Mouse (Mus musculus): ENCODE data around the gene Srsf10. TPM values are rescaled to one million over a fixed set of nuclear protein-coding genes. Genes with fewer than 3 reads are reported as not detected.

Srsf10 gene
- total and polyA plus RNA-seq, 2 experiments from 2014 or later: 114 to 131 TPM

DNA sequence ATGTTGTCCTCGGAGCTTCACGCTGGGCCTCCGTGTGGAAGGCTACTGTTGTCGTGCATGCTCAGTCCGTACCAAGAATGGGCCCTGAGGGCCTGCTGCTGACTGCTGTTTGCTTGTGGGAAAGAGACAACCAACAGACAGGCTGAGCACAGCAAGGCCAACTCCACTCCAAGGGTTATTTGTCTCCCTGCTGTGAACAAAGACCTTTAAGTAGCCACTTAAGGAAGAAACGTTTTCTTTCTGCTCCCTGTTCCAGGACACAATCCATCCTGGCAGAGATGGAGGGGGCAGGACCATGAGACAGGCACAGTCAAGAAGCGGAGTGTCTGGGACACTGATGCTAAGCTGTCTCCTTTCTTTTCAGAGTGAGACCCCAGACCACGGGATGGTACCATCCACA lies 31.3 kb upstream of the Srsf10 start:
- Histone ChIP-seq H3K9me3 (ENCODE audit: low read length) (no peaks in the 10 kb centered on the region), H3K4me3 (ENCODE audit: low read depth, low read length) (no peak overlapping the region), H3K4me1 (ENCODE audit: insufficient read depth) (peaks cover 7% of the 10 kb centered on the region; the same call in 1 of the 2 replicates), H3K36me3 (ENCODE audit: insufficient read depth) (no peaks in the 10 kb centered on the region), H3K9ac (no peak overlapping the region), H3K27me3 (ENCODE audit: insufficient read depth, low read length) (no peaks in the 10 kb centered on the region), H3K27ac (ENCODE audit: low read depth, low read length) (no peak overlapping the region), H3K4me2 (ENCODE audit: low read depth) (no peak overlapping the region)
- TF ChIP-seq CTCF (IDR thresholded peaks at IDR 0.05; ENCODE audit: low read depth): no peak
- 39% methylated on average over 8 of the region's 8 CpGs for WGBS
- DNase-seq (no peak), ATAC-seq (no peak)

- Histone ChIP-seq H3K4me3 (ENCODE audit: low read depth, low read length) (no peak overlapping the region), H3K9me3 (ENCODE audit: low read length) (no peaks in the 10 kb centered on the region), H3K27ac (ENCODE audit: low read depth, low read length) (peak overlapping the region; percentile 66), H3K4me1 (ENCODE audit: insufficient read depth) (peaks cover 12% of the 10 kb centered on the region), H3K27me3 (ENCODE audit: insufficient read depth, low read length) (no peaks in the 10 kb centered on the region), H3K9ac (no peak overlapping the region), H3K36me3 (ENCODE audit: insufficient read depth) (no peaks in the 10 kb centered on the region), H3K4me2 (ENCODE audit: low read depth) (no peak overlapping the region)
- no peak for TF ChIP-seq CTCF (IDR thresholded peaks at IDR 0.05; ENCODE audit: low read depth)
- no peak; the same call in 1 of the 2 replicates for ATAC-seq
- DNase-seq: peak; percentile 70
- 10% methylated on average over 11 of the region's 11 CpGs for WGBS
Measured at GRCm38 (mm10) chr4:135828491-135828890, 27.1 kb upstream of the Srsf10 start.

DNA sequence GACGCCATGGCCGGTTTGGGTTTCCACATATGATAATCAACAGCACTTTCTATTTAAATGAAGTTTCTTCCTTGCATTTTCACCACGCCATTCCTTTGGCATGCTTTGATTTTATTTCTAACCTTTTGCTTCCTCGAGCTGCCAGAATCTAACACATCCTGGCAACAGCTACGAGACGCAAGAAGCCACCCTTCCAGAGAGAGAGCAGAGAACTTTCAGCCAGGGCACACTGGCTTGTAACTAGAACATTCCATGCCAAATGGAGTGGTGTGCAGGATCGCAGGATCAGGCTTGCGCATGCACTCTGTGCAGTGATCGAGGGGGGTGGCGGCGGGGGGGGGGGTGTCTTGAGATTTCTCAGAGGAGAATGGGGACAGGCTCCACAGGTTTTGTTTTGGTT lies 23.5 kb upstream of the Srsf10 start:
- Histone ChIP-seq H3K27ac (ENCODE audit: low read depth, low read length) (peak overlapping the region; percentile 57; the same call in 1 of the 2 replicates), H3K4me3 (ENCODE audit: low read depth, low read length) (no peak overlapping the region), H3K9ac (no peak overlapping the region), H3K36me3 (ENCODE audit: insufficient read depth) (no peaks in the 10 kb centered on the region), H3K4me2 (ENCODE audit: low read depth) (no peak overlapping the region), H3K9me3 (ENCODE audit: low read length) (no peaks in the 10 kb centered on the region), H3K4me1 (ENCODE audit: insufficient read depth) (peaks cover 13% of the 10 kb centered on the region), H3K27me3 (ENCODE audit: insufficient read depth, low read length) (no peaks in the 10 kb centered on the region)
- ATAC-seq (no peak), DNase-seq (no peak)
- WGBS: 58% methylated on average over 11 of the region's 11 CpGs
- TF ChIP-seq CTCF (IDR thresholded peaks at IDR 0.05; ENCODE audit: low read depth): no peak

GRCm38 (mm10) chr4:135833301-135834123 lies 22.0 kb upstream of the Srsf10 start:
- Histone ChIP-seq H3K4me1 (ENCODE audit: insufficient read depth) (peaks cover 11% of the 10 kb centered on the region), H3K27me3 (ENCODE audit: insufficient read depth, low read length) (no peaks in the 10 kb centered on the region), H3K27ac (ENCODE audit: low read depth, low read length) (peak overlapping the region; percentile 68), H3K36me3 (ENCODE audit: insufficient read depth) (no peaks in the 10 kb centered on the region), H3K9me3 (ENCODE audit: low read length) (no peaks in the 10 kb centered on the region), H3K9ac (peak overlapping the region; percentile 33; the same call in 1 of the 2 replicates), H3K4me2 (ENCODE audit: low read depth) (no peak overlapping the region), H3K4me3 (ENCODE audit: low read depth, low read length) (no peak overlapping the region)
- ATAC-seq (peak; percentile 89), DNase-seq (peak; percentile 67)
- 35% methylated on average over 12 of the region's 12 CpGs for WGBS
- no peak for TF ChIP-seq CTCF (IDR thresholded peaks at IDR 0.05; ENCODE audit: low read depth)

DNA sequence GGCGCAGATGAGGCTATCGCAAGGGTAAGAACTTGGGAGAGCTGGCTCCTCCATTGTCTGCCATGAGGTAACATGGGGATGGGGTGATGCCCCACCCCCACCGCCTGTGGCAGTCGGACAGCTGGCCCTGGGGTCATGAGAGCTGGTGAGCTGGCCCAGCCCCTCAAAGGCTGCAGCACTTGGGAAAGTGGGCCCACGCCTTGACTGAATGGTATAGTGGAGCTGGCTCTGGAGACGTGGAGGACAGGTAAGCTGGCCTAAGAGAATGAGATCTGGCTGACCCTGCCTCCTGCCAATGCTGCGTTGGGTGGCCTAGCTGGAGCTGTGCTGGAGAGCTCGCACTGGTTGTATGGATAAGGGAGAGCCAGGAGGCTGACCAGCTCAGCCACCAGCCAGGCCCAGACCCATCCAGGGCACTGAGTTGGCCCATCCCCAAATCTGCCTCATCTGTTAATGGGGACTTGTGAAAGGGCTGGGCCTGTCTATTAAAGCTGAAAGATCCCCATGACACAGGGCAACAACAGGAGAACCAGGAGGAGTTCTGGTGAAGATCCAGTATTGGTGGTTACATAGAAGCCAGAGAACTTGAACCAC lies 21.3 kb upstream of the Srsf10 start:
- H3K27ac ChIP-seq (ENCODE audit: low read depth, low read length): peak overlapping the region; percentile 68
- no peak overlapping the region for H3K4me2 ChIP-seq (ENCODE audit: low read depth)
- H3K27me3 ChIP-seq (ENCODE audit: insufficient read depth, low read length): no peaks in the 10 kb centered on the region
- H3K4me1 ChIP-seq (ENCODE audit: insufficient read depth): peaks cover 7% of the 10 kb centered on the region; the same call in 1 of the 2 replicates
- no peaks in the 10 kb centered on the region for H3K36me3 ChIP-seq (ENCODE audit: insufficient read depth)
- no peaks in the 10 kb centered on the region for H3K9me3 ChIP-seq (ENCODE audit: low read length)
- no peak overlapping the region for H3K9ac ChIP-seq
- ATAC-seq: no peak
- WGBS: 88% methylated on average over 8 of the region's 8 CpGs
- no peak overlapping the region for H3K4me3 ChIP-seq (ENCODE audit: low read depth, low read length)
- DNase-seq: no peak
- TF ChIP-seq CTCF (IDR thresholded peaks at IDR 0.05; ENCODE audit: low read depth): no peak

DNA sequence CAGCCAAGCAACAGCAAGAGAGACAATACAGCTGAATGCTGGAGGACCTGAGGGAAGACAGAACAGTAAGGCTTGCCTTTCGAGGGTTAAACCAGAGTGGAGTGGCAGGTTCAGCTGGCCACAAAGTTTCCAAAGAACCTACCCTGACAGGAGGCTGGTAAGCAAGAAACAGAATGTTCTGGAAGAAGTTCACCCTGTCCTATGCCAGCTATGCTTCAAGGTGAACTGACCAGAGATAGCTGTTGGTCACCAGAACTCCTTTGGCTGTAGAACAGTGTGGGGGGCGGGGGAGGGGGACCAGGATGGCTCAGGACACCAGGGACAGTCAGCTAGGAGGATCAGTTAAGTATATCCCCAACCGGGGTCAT lies 16.6 kb upstream of the Srsf10 start:
- WGBS: 74% methylated on average over 3 of the region's 3 CpGs
- no peak for DNase-seq
- H3K9ac ChIP-seq: no peak overlapping the region
- no peaks in the 10 kb centered on the region for H3K9me3 ChIP-seq (ENCODE audit: low read length)
- TF ChIP-seq CTCF (IDR thresholded peaks at IDR 0.05; ENCODE audit: low read depth): no peak
- H3K27me3 ChIP-seq (ENCODE audit: insufficient read depth, low read length): no peaks in the 10 kb centered on the region
- no peaks in the 10 kb centered on the region for H3K4me1 ChIP-seq (ENCODE audit: insufficient read depth)
- ATAC-seq: no peak
- H3K36me3 ChIP-seq (ENCODE audit: insufficient read depth): no peaks in the 10 kb centered on the region
- no peak overlapping the region for H3K27ac ChIP-seq (ENCODE audit: low read depth, low read length)
- H3K4me2 ChIP-seq (ENCODE audit: low read depth): no peak overlapping the region
- H3K4me3 ChIP-seq (ENCODE audit: low read depth, low read length): no peak overlapping the region

All from forebrain, postnatal 0 days (tissue).